Mouse (Mus musculus): Measurements from ENCODE around the gene Eif3l.

Gene Eif3l

DNA sequence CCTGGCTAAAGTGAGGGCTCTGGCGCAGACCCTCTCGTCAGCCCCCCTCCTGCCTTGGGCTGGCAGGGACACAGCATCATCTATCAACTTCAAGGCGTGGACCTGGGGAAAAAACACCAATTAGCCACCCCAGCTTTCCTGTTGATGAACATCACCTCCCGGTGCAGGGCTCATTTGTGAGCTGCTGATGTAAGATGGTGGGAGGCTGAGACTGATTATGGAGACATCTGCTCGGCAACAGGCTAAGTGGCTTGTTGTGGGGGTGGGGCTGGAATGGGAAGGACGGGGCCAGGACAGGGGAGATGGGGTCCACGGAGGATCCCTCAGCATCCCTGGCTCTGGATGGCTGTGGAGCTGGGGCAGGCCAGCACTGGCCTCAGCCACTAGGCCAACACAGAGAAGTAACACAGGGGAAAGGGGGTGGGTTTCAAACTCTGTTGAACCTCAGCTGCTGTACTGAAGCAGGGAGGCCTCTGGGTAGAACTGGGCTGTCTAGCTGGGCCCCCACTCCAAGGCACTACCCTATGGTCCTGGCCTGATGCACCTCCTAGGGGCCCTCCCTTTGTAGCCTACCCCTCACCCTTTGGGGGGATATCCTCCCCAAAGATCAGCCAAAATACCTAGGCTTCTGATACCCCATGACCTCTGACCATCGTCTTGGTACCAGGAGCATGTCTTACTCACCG, 24.7 kb upstream of the Eif3l start:
- DNase-seq (ENCODE audit: low spot score): no peak

DNA sequence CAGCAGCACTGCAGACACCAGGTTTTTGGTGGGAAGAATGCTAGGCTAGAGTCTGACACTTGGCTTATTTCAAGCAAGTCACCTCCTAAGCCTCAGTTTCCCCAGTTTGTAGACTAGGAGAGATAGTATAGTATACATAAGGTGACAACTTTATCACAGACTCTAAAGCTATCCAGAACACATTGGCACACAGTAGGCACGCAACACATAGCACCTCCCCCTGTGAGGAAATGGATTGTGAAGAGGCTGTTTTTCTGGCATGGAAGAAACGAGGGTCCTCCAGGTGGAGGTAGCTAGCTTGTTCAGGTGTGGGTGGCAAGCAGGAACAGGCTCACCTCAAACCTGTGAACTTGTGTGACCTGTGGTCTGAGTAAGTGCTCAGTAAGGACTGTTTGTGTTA, 24.0 kb upstream of the Eif3l start:
- DNase-seq (ENCODE audit: low spot score): no peak

DNA sequence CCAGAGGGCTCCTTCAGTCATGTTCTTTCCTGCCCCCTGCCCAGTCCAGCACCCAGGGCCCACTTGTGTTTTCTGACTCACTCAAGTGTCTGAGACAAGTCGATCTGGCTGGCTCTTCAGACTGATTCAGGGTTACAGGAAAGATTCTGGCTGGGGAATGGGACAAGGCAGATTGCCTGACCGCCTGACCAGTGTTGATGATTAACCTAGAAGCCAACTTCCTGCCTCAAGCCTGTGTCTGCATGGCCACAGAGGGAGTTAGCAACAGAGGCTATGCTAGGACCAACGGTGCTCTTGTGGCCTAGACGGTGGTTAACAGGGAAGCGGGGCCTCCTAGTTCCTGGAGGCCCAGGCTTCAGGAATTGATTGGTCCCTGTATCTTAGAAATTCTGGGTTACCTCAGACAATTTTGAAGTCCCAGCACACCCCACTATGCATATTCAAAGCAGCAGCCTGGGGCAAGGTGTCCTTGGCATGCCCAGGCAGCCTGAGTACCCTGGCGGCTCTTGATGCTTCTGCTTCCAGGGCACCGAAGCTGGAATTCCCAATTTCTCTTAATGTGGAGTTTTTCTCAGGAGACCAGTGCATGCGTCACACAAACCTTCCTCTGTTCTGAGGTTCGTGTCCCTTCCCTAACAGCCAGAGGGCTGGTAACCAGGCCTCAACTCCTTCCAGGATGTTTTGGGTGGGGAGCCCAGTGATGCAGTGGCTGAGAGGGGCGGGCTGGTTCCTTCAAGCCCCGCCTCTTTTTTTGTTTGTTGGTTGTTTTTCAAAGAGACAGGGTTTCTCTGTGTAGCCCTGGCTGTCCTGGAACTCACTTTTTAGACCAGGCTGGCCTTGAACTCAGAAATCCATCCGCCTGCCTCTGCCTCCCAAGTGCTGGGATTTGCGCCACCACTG, 23.3 kb upstream of the Eif3l start:
- no peak for DNase-seq (ENCODE audit: low spot score)

DNA sequence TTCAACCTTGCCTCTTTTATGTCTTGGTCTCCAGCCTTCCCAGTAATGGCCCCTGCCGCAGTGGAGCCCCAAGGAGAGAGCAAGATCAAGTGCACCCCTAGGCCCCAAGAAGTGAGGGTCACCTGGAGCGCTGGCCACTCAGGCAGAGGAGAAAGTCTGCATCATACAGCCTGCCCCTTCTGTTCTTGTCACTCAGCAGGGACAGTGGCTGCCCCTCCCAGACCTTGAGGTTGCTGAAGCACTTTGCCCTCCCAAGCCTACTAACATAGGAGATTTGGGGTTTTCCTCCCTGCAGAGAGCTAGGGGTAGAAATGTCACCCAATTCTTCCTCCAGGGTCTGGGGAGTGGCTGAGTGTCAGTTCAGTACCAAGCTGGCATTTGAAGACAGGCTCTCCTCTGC, 22.6 kb upstream of the Eif3l start:
- no peak for DNase-seq (ENCODE audit: low spot score)

DNA sequence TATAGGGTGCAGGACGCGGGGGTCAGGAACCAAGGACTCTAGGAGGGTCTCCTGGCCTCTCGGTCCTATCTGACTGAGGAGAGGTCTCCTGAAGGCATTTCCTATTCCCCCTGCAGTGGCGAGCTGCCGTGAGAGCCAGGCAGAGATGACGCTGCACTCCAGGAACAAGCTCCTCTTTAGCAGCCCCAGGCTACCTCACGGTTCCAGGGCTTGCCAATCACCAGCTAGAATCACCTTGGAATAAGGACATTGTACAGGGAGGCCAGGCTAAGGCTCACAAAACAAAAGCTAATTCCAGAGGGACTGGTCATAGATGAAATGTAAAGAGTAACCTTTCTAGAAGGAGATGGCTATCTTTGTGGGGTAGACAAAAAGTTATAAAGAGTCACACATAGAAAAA, 18.4 kb upstream of the Eif3l start:
- no peak for DNase-seq (ENCODE audit: low spot score)

DNA sequence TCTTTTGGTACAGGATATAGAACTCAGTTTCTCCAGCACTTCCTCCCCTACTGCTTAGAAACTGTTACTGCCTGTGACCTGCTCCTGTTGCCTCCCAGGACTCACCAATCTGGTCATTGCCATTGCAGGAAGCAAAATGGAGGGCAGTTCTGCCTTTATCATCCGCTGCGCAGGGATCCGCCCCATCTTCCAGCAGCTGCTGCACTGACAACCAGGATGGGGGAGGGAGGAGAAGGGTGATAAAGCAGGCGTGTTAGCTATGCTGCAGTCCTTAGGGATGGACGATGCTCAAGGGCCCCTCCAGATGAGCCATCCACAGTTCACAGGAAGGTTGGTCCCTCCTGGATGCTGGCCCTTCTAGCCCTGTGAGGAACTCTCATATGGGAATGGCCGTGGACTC, 17.1 kb upstream of the Eif3l start:
- DNase-seq (ENCODE audit: low spot score): no peak

DNA sequence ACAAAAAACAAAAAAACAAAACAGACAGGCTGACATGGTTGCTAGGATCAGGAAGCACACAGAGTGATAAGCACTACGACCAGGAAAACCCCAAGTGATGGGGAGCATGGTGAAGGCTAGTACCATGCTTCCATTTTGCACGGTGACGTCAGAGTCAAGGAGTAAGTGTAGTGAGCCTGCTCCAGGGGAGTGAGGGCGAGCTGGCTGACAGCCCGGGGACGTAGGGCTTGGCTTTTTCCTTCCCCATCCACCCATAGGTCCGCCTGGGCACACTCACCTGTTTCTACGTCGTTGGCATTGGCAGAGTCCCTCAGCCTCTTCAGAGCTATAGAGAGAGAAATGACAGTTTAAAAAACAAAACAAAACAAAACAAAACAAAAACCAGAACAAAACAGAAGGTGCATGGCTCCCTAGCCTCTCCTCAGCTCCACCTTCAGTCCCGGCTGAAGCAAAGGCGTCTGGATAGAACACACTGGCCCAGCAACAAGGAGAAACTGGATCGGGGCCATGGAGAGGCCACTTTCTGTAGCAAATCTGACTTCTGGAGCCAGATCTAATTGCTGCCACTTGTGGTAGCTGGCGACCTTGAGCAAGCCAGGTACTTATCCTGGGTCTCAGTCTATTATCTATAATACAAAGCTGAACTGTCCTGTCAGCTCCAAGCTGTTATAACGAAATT, 14.0 kb upstream of the Eif3l start:
- no peak for DNase-seq (ENCODE audit: low spot score)

DNA sequence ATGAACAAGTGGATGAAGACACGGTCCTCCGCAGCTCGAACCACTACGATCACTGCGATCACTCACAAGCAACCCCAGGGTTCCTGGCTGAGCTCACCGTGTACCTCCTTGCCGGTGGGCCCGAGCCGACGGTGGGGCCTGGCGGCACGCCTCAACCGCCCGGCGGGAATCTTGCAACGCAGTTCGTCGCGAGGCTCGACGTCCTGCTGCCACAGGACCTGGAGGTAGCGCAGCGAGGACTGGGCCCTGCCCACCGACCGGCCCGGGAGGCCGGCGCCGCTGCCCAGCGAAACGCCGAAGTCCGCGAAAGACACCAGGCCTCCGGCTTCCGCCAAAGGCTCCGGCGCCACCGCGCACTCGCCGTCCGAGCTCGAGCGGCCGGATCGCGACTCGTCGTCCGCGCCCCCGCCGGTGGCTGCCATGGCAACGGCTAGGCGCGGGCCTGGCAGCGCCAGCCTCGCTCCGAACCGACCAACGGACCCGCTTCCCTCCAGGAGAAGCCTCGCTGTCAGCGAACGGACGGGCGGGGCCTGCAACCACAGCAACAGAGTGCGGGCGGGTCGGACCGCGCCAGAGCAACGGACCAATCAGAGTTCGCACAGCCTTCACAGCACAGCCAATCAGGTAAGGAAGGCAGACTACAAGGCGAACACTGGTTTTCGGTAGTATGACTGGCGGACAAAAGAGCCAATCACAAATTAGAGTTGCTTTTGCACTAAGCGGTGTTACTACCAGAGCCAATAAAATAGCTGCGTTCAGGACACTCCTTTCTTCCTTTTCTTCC, 12.4 kb upstream of the Eif3l start, which contains the start of gene Ankrd54:
Gene Ankrd54 (minus strand): TSS at position 518 of the 784 bp plus-strand sequence.
- DNase-seq (ENCODE audit: low spot score): peak; percentile 100

DNA sequence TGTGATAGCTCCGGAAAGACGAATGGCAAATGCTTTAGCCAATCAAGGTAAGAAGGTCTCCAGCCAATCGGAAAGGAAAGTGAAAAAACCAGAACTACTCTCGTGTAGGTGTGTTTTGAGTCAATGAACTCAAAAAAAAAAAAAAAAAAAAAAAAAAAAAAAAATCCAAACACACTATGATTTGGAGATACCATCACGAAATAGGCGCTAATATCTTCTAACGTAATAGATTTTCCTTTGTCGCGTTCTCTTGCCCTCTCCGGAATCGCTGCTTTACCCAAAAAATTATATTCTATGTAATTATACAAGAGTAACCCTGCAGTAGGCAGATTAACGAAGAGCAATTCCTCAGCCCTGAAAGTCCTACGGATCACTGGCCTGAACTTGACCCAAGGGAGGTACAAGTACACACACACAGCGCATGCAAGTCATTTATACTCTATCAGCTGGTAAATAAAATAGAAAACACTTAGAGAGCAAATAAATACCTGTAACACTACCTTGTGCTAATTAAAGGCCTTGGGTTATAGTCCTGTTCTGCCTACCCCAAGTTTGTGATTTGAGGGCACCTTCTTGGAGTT, 11.7 kb upstream of the Eif3l start:
- DNase-seq (ENCODE audit: low spot score): no peak

DNA sequence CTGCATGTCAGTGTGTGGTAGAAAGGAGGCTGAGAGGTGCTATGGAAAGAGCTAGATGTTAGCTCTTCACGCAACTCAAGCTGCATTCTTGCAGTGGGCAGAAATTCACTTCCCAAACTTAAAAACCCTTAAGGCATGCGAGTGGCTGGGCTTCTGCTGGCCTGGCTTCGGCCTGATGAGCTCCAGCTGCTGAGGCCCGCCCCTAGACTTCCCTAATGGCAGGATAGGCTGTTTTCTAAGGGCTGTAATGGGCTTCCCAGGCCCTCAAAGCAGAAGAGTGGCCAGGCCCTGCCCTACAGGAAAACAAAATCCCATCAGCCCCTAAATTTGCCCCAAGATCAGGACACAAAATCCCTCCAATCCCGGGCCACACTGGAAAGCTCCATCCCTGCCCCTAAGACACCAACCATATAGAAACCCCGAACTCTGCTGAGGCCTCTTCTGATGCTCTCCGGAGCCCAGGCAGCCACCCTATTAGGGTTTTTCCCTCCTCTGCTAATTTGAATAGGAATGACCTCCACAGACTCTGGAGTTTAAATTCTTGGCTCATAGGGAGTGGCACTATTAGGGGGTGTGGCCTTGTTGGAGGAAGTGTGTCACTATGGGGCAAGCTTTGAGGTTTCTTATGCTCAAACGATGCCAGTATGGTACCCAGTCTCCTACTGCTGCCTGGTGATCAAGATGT, 9.8 kb upstream of the Eif3l start:
- DNase-seq (ENCODE audit: low spot score): no peak

DNA sequence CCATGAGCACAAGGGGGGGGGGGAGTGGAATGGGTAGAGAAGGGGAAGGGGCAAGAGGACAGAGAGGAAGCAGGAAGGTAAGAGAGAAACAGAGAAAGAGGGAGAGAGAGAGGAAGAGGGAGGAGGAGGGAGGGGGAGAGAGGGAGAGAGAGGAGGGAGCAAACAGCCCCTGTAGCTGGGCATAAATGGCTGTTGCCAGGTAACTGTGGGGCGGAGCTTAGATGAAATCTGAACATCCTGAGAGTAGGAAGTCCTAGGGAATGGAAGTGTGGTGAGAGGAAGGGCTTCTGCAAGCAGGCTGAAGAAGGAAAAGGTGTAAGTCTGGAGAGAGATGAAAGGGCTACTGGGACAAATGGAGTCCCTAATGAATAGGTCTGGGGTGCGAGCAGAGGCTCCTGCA, 8.7 kb upstream of the Eif3l start:
- peak; percentile 45 for DNase-seq (ENCODE audit: low spot score)

DNA sequence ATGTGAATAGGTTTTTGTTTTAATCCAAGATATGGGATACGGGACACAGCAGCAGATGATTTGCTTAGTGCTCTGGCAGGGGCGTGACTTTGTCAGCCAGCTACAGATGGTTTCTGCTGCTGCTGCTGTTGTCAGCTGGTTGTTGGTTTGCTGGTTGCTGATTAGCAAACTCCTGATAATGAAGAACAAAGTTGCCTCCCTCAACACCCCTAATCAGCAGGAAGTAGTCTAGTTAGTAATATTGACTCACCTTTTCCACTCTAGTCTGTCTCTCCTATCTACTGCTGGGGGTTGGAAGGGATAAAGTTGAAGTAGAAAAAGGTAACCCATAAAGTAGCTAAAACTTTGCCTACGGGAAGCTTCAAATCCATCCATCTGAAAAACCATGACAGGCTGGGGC, 7.3 kb upstream of the Eif3l start:
- DNase-seq (ENCODE audit: low spot score): no peak

DNA sequence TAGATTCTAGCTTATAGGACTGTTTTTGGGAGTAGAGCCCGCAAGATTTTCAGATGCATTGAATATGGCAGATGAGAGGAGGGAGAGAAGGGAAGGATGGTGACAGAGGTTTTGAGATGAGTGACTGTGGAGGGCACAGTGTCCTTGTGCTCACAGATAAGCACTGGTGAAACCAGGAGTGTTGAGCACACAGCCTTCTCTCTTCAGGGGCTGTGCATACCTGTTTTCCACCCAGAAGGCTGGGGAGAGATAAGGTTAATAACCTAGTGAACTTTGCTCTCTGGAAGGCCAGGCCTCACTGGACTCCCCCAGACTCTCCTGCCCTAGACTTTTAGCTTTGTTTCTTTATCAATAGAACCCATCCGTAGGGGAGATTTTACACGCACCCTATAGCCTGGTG, 6.6 kb upstream of the Eif3l start:
- DNase-seq (ENCODE audit: low spot score): no peak

DNA sequence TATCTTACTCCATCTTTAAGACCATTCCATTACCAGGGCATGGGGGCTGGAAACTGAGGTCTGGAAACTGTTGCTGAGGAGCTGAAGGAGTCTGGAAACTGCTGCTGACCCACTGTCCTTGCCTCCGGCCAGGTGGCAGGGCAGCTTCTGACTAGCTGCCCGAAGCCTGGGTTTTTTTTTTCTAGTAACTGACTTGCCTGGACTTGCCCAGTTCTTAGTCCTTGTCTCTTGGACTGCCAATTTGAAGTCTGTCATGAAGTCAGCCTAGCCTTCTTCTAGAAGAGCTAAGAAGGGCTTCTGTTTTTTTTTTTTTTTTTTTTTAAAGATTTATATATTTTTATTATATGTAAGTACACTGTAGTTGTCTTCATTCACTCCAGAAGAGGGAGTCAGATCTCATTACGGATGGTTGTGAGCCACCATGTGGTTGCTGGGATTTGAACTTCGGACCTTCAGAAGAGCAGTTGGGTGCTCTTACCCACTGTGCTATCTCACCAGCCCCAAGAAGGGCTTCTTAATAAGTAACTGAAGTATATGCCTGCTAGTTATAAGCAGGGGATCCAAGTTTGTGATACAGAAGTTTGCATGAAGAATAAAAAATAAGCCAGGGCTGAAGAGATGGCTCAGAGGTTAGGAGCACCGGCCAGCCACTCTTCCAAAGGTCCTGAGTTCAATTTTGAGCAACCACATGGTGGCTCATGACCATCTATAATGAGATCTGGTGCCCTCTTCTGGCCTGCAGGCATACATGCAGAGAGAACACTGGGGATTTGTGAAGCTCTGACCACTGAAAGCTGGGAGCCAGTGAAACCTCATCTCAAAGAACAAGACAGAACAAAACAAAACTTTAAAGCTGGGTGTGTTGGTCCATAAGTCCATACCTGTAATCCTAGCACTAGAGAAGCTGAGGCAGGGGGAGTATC, 3.6 kb upstream of the Eif3l start:
- DNase-seq (ENCODE audit: low spot score): peak; percentile 69

DNA sequence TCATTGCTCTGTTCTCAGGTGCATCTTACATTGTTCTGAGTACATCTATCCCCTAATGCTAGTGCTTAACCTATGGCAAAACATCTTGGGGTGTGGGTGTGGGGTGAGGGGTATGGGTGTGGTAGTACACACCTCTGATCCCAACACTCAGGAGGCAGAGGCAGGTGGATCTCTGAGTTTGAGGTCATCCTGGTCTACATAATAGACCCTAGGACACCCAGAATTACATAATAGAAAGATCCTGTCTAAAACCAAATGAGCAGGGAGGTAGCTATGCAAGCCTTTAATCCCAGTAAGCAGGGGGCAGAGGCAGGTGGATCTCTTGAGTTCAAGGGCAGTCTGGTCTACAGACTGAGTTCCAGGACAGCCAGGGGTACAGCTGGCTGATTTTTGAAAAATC, 1.2 kb upstream of the Eif3l start:
- DNase-seq (ENCODE audit: low spot score): no peak

DNA sequence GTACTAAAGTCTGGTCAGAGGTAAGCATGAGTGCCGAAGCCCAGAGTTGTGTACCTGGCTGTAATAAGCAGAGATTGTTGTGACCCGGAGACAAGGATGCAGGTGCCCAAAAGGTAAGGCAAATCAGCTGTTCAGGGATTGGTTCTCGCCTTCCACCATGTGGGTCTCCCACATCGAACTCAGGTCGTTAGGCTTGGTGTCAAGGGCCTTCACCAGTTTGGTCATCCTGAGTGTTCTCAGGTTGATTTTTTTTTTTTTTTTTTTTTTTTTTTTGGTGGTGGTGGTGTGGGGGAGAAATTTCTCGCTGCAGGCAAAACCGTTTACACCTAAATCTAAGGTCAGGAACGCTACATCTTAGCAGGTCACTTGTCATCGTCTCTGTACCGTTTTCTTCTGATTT, 533 bp upstream of the Eif3l start:
- peak; percentile 12 for DNase-seq (ENCODE audit: low spot score)

DNA sequence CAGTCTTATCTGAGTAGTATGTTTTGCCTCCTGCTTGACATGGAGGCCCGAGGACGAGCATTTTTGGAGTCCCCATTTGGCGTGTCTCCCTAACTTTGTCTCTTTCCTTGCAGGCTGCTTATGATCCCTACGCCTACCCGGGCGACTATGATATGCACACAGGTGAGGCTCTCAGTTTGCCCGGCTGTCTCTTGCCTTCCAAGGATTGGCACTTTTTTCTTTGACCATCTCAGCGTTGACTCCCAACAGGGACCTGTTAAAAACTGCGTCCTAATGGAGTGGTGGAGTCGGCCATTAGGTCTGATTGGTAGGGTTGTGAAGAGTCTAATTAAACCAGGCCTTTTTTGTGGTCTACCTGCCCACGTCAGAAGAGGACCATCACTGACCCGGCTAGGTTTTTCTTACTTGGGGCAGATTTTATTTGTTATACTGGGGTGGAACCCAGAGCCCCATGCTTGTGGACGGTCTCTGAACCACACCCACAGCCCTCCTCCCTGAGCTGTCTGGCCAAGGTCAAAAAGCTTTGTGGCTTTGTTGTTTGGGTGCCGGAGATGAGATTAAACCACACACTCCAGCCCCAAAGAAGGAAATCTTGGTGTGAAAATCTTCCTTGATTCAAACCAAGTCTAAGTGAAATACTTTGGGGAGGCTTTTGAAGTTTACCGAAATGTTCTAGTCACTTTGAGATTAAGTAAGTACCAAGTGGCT, 833 bp downstream of the Eif3l start:
- no peak for DNase-seq (ENCODE audit: low spot score)

DNA sequence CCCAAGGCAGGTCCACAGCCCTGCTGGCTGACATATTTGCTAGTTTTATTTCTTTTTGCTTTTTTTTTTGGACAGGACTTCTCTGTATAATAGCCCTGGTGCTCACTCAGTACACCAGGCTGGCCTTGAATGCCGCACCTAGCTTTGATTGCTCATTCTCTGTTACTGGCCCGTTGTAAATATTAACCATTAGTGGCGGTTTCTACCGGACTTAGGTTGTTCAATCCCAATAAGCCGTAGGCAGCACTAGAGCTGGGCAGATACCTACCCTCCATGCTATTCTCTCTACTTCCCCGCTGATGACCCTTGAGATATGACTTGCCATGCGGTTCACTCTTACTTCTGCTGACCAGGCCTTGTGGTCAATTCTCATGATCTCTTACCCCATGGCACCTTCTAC, 4.6 kb downstream of the Eif3l start:
- no peak for DNase-seq (ENCODE audit: low spot score)

DNA sequence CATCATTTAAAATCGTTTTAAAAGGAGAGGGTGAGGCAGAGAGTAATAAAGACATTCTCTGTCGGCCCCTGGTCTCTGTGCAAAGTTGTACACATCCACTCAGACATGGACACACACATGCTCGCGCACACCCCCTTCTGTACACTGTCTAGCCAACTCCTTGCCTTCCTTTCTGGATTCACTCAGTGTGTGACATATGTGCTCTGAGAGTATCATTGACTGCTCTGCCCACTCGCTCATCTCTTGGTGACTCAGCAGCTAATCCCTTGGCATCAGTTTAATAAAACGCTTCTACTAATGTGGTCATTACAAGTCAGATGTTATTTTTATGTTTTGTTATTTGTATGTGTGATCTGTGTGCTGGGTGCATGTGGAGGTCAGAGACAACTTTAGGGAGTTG, 17.3 kb downstream of the Eif3l start:
- no peak for DNase-seq (ENCODE audit: low spot score)
